Mouse (Mus musculus) lung, adult 2 months (tissue): Measurements from ENCODE around the gene Zfp282. TPM values are rescaled to one million over a fixed set of nuclear protein-coding genes. Genes with fewer than 3 reads are reported as not detected.

ENCODE experiments used
- DNase-seq: peaks from one replicate; pipeline ENCODE4 v3.0.0; 2022
- H3K4me1 ChIP-seq: fragments of 200-500 bp; 2 replicates; pipeline ENCODE4 v1.6.1; 2011; ENCODE audit warnings: low read length; ENCODE audit not compliant: control insufficient read depth, insufficient read depth
- H3K4me3 ChIP-seq: fragments of 200-500 bp; replicated peaks from 2 replicates; pipeline ENCODE3; 2011; ENCODE audit warnings: low read depth, mild to moderate bottlenecking, control low read depth, low read length; ENCODE audit errors: extremely low read depth
- CTCF ChIP-seq: fragments of 200-500 bp; IDR thresholded peaks from 2 replicates; pipeline ENCODE4 v1.5.1; 2011; ENCODE audit warnings: mild to moderate bottlenecking, low read length, control low read depth; ENCODE audit not compliant: insufficient read depth
- POLR2A ChIP-seq: fragments of 200-500 bp; IDR thresholded peaks from 2 replicates; pipeline ENCODE4 v1.6.1; 2011; ENCODE audit warnings: low read depth, mild to moderate bottlenecking, control low read depth, low read length, borderline replicate concordance; ENCODE audit errors: extremely low read depth
- WGBS: fragments of 180-500 bp; shearing (Covaris S2); methylation state at CpG from one replicate; pipeline ENCODE4 v1.1.7; 2018; 5-methylcytosine and 5-hydroxymethylcytosine counted together
- polyA plus RNA-seq: library from polyadenylated mRNA; depleted of rRNA; stranded (reverse); fragments of >200 nt; gene quantifications from 2 replicates; pipeline ENCODE4 v1.2.3, GENCODE M21; 2012

Zfp282 gene
- polyA plus RNA-seq, 1 experiment = 7.6 TPM

DNA sequence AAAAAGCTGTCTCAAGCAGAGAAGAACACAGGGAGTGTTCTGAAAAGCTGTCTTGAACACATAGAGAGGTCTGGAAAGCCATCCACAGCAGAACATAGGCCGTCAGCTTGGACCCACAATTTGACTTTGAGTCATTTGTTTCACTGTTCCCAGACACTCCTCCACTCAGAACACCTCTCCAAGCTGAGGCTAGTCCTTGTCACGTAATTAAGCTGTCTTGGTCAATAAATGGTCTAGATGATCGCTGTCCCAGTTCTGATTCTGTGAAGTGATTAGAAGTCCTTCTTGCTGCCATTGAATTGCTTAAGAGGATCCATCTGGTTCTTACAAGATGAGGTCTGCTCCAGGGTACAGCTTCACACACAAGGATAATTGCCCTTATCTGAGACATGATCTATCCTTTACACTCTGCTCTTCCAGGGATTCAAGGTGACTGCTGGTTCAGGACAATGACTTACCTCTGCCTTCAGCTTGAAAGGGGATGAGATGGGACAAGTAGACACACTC lies 41.8 kb downstream of the Zfp282 start:
- no peak for DNase-seq
- no peak for TF ChIP-seq POLR2A
- no peak for TF ChIP-seq CTCF
- Histone ChIP-seq H3K4me3 (no peak overlapping the region), H3K4me1 (peaks cover 11% of the 10 kb centered on the region)
- WGBS = 71% methylated on average over 3 of the region's 3 CpGs

DNA sequence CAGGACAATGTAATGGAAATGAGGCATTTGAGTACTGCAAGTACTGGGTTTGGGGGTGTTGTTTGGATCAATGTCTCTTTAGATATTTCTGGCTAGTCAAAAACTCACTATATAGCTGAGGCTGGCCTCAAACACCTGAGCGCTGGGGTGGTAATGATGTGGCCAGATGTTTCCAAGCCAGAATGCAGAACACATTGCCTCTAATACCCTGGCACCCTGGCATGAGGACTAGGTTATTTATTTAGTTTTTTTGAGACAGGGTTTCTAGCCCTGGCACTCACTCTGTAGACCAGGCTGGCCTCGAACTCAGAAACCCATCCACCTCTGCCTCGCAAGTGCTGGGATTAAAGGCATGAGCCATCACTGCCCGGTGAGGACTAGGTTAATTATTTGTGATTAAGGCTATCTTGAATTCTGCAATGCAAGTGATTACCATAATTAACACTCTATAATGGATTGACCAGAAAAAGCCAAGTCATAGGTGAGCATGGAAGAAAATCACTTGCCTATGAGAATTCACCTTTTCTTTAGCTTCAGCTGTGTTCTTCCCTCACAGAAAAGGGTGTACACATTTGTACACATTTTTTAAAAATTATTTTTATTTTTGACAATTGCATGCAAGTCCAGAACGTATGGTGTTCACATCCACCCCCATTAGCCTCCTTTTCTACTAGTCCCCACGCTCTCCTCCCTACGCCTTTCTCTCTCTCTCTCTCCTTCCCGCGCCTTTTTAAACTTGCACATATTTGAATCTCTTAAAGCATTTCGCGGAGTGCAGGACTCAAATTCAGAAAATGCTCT lies 42.8 kb downstream of the Zfp282 start:
- no peak for DNase-seq
- TF ChIP-seq POLR2A (no peak), CTCF (no peak)
- H3K4me1 ChIP-seq = peaks cover 11% of the 10 kb centered on the region
- 29% methylated on average over 11 of the region's 11 CpGs for WGBS
- H3K4me3 ChIP-seq = peak overlapping the region; percentile 95

DNA sequence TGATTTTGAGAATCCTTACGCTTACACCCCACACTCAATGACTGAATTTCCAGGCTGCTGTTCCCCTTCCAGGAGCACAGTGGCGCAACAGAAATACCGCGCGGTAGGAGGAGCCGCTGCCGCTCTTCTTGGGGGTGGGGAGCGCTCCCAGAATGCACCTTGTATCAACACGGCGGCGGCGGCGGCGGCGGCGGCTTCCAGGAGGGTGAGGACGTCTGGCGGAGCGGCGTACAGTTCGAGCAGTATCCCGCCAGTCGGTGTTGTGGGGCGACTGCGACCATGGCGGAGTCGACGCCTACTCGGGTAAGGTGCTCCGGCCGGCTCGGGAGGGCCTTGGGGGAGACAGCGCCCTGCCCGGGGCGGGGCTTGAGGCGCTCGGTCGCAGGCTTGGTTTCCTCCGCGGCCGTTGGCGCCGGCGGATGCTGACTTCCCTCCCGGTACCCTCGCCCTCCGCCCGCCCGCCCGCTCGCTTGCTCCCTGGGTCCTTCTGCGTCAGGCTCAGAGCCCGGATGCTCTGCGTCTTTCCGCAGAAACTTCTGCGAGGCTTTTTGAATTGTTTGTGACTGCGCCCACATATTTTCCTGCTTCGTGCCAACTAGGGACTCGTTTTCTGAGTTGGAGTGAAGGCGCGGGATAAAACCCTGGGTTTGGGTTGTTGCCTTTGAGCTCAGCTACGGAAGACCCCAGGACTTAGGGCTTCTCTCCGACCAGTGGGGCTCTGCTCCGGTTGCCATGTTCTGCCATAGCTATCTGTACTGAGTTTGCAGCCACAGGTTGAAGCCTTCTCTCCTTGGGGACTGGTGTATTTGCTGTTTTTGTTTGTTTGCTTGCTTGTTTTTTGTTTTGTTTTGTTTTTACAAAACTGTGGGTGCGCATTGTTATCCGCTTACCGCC lies 43.7 kb downstream of the Zfp282 start, which contains the start of gene Zfp212:
Zfp212 (plus strand) TSS at position 30 of the 894 bp plus-strand sequence.
- Histone ChIP-seq H3K4me3 (peak within 1 kb of the TSS; percentile 95), H3K4me1 (peaks cover 11% of the 10 kb centered on the region)
- peak; percentile 52 for TF ChIP-seq CTCF
- TF ChIP-seq POLR2A = peak; percentile 81
- peak; percentile 87 for DNase-seq
- WGBS = under 1% methylated on average over 66 of the region's 67 CpGs

DNA sequence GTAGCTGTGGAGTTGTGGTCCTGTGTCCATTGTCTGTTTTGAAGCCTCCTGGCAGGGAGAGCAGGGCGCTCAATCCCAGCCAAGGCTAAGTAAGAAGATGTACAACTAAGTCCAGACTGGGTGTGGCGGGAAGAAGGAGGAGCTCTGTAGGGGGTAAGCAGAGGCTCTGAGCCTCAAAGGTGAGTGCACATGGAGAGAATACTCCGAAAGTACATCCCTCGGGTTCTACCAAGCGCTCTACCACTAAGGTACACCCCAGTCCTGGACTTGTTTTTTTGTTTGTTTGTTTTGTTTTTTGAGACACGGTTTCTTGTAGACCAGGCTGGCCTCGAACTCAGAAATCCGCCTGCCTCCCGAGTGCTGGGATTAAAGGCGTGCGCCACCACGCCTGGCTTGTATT lies 65.5 kb downstream of the Zfp282 start:
- Histone ChIP-seq H3K4me1 (peaks cover 3% of the 10 kb centered on the region; the same call in 1 of the 2 replicates), H3K4me3 (no peak overlapping the region)
- WGBS = 50% methylated on average over 12 of the region's 12 CpGs
- TF ChIP-seq CTCF = no peak
- TF ChIP-seq POLR2A = no peak
- no peak for DNase-seq

DNA sequence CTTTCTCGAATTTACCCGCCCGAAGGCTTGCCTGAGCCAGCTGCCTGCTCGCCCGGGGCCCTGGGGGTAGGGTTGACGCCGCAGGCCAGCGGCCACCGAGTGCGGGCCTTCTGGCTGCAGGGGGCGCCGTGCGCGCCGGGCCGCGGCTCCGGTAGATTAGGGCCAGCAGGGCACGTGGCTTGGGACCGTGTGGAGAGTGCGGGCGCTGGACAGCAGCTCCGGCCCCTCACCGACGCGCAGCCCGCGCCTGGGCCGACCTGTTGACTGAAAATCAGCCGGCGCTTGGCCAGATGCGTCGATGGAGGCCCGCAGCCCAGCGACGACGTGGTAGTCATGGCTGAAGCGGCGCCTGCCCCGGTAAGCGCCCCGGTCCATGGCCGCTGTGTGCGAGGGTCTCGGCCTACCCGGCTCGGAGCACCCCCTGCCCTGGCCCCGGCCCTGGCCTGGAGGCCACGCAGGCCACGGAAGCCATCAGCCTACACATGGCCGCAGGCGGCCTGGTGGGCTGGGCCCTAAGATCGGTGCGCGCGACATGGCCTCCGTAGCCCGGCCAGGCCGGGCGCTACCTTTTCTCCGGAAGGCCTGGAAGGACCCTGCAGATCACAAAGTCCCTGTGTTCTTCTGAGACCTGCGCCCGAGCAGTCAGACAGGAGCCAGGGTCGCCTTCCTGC lies 66.2 kb downstream of the Zfp282 start:
- peaks cover 3% of the 10 kb centered on the region; the same call in 1 of the 2 replicates for H3K4me1 ChIP-seq
- DNase-seq = peak; percentile 60
- 0 out of 2 replicates have a peak, but pooled peaks have one; percentile 11 for TF ChIP-seq CTCF
- TF ChIP-seq POLR2A = no peak
- peak overlapping the region; percentile 52 for H3K4me3 ChIP-seq
- 15% methylated on average over 64 of the region's 64 CpGs for WGBS

DNA sequence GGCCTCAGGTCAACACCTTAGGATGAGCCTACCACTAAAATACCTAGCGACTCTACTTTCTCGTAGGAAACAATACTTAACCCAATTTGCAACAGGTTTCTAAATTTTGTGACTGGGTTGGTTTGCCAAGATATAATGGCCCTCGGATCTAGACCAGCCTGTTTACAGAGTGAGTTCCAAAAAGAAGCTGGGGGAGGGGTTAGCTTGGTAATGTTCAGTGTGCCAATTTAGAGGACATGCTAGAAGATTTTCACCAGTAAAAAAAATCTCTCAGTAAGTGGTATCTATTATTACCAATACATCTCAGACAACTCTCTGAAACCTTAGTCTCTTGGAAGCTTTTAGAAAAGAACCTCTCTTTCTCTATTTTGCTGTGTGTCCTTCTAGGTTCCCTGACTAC lies 66.7 kb downstream of the Zfp282 start:
- no peak for TF ChIP-seq POLR2A
- TF ChIP-seq CTCF = no peak
- DNase-seq = no peak
- WGBS = 54% methylated on average over 3 of the region's 3 CpGs
- Histone ChIP-seq H3K4me1 (peaks cover 3% of the 10 kb centered on the region; the same call in 1 of the 2 replicates), H3K4me3 (no peak overlapping the region)

DNA sequence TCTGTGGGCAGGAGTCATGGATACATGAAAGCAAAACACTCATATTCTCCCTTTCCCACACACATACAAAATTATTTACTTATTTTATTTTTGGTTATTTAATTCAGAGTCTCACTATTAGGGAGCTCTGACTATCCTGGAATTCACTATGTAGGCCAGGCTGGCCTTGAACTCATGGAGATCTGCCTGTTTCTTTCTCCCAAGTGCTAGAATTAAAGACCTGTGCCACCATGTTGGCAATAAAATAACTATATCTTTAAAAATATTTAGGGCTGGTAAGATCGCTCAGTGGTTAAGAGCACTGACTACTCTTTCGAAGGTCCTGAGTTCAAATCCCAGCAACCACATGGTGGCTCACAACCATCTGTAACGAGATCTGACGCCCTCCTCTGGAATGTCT lies 70.4 kb downstream of the Zfp282 start:
- DNase-seq = no peak
- WGBS = 96% methylated on average over 4 of the region's 4 CpGs
- TF ChIP-seq POLR2A (no peak), CTCF (no peak)
- H3K4me1 ChIP-seq = peaks cover 3% of the 10 kb centered on the region; the same call in 1 of the 2 replicates
- H3K4me3 ChIP-seq = no peak overlapping the region

DNA sequence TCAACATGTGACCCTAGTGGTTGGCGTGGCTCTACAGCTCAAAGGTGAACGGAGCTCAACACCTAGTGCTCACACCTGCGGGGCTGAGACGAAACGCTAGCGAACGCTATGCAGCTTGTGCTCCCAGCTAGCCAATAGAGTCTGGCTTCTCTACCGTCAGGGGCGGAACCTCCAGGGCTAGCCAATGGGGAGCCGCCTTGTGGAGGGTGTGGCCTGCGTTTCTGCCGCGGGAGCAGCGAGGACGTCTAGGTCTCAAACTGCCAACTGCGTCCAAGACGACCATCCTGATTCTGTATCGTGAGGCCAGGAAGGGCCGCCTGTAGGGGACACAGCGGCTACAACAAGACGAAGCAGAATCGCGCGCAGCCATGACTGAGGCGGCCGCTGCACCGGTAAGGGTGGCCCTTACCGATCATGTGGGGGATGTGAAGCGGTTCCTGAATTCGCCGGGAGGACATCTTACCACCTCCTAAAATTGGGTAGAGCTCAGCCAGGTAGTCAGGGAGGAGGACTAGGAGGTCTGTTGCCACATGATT lies 76.3 kb downstream of the Zfp282 start, which contains the start of gene Zfp956:
Zfp956 (plus strand) TSS at position 200 of the 536 bp plus-strand sequence.
- peak; percentile 79; the same call in 1 of the 2 replicates for TF ChIP-seq POLR2A
- TF ChIP-seq CTCF = no peak
- no peaks in the 10 kb centered on the region for H3K4me1 ChIP-seq
- peak within 1 kb of the TSS; percentile 86 for H3K4me3 ChIP-seq
- WGBS = under 1% methylated on average over 31 of the region's 31 CpGs
- peak; percentile 96 for DNase-seq
